Mouse (Mus musculus): ENCODE results near the gene Fancg.

Fancg gene

GRCm38 (mm10) chr4:43032501-43032900, 22.2 kb upstream of the Fancg start:
- no peak for DNase-seq

DNA sequence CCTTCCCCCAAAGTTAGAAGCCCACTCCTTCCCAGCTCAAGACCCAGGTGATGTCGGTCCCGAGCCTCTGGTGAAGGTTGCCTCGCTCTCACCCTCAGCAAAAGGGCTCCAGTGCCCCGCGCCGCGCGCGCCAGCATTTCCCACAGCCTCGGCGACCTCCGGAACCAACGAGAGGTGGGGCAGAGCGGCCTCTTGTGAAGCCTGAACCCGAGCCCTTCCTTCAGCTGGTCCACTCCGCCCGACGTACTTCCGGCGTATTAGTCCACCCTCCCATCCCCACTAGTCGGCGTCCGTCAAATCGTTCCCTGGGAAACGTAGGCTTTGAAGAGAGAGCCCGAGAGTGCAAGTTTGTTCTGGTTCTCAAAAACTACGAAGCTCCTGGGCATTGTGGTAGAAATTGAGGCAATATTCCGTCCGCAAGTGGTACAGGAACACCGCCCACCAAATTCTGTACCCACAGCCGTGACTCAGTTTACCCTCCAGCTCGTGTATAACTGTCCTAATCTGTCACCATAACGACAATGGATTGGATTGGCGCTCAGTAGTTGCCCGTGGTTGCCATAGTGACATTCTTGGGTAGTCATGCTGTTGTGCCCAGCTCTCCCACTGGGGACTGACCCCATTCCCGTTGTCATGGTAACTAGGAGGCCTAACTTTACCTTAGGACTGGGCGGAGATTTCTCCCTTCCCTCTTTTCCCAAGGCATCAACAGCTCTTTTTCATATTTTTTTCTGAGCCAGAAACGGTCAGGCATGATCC, 21.1 kb upstream of the Fancg start, which contains the start of gene Stoml2:
Gene Stoml2, minus strand, starts transcription at position 474 of the 759 bp plus-strand sequence.
- peak; percentile 93 to 94 for DNase-seq

DNA sequence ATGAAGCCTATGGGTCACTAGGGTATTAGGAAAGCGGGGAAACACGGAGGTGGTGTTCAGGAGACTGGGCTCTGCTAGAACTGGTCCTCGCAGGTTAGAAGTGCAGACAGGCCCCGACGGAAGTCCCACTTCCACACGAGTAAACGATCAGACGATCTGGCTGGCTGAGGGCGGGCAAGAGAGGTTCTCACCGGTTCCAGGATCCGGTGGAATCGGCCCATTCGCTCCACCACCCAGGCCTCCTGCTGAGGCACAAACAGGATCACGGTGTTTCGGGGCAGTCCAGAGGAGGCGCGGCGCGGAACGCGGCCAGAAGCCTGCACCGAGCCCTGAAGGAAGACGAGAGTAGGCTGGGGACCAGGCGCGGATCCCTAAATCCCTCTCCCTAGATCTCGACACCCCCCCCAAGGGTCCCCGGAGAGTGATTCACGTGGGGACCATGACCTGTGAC, 20.5 kb upstream of the Fancg start:
- no peak for DNase-seq

DNA sequence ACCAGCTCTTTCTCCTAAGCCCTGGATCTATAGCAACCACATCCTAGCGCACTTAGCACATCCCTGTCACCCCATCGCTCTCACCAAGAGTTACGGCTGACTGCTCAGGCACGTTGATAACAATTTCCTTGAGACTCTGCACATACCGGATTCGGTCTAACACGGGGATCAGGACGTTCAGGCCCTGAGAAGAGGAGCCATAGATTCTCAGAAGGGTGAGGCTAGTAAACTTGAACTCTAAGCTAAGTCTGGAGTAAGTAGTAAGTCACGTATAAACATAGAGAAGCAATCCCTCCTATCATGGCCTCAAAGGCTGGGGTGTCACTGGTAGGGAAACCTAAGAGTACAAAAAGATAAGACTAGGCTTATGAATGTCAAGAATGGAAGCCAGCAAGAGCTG, 20.0 kb upstream of the Fancg start:
- DNase-seq, result no peak

- DNase-seq, result no peak
Observed at GRCm38 (mm10) chr4:43029749-43030148, 19.4 kb upstream of the Fancg start.

DNA sequence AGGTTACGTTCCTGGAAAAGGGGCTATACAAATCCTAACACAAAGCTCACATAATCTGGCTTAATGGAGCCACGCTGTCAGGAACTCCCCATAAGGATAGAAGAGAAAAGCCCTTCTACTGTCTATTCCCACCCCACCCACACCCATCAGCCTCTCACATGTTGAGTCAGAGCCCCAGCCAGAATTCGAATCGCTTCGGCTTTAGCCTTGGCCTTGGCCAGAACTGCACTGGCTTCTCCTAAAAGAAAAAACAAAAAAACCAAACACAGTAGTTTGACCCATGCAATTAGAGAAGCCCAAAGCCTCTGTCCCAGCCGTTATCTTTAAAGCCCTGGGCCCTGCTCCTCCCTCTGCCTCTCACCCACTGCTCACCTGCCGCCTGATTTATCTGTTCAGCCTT, 18.8 kb upstream of the Fancg start:
- no peak for DNase-seq

DNA sequence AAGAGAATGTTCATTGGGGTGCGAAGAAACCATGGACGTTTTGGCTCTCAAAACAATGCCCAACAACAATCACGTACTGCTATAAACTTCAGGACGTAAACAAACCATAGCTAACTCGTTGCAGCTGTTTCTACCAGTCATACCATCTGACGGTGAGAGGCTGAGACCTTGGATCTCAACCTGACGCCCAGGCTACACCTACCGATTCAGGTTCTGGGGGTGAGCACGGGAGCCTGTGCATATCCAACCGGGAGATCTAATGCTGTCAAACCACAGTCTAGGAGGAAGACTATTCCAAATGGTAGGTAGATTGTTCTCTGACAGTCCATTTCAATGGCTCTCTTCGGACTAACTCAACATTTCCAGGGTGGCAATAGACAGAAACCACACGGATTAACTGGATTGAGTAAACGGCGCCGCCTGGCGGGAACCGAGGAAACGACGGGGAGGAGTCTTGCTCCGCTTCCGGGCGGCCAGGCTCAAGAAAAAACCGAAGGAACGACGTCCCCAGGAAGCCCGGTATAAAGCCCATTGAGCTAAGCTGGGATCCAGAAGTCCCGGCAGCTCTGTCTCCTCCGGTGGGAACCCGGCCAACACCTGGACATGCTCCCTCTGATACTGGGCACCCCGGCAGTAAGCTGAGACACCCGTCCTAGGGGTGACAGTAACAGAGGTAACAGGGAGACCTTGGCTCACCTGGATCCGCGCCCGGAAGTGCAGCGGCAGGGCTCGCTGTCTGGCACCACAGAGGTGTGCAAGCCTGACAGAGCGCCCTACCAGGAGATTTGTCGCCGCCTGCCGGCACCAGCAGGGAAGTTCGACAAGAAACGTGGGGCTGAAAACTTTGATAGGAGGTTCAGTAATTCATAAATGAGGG, 15.0 kb upstream of the Fancg start, which contains the start of gene Pigo:
Gene Pigo, minus strand, starts transcription at position 736 of the 877 bp plus-strand sequence.
- DNase-seq, result peak; percentile 94 to 96

GRCm38 (mm10) chr4:43024673-43025072, 14.4 kb upstream of the Fancg start:
- DNase-seq, result no peak

GRCm38 (mm10) chr4:43021341-43021740, 11.0 kb upstream of the Fancg start:
- DNase-seq, result no peak

GRCm38 (mm10) chr4:43020876-43021275, 10.6 kb upstream of the Fancg start:
- DNase-seq, result no peak

DNA sequence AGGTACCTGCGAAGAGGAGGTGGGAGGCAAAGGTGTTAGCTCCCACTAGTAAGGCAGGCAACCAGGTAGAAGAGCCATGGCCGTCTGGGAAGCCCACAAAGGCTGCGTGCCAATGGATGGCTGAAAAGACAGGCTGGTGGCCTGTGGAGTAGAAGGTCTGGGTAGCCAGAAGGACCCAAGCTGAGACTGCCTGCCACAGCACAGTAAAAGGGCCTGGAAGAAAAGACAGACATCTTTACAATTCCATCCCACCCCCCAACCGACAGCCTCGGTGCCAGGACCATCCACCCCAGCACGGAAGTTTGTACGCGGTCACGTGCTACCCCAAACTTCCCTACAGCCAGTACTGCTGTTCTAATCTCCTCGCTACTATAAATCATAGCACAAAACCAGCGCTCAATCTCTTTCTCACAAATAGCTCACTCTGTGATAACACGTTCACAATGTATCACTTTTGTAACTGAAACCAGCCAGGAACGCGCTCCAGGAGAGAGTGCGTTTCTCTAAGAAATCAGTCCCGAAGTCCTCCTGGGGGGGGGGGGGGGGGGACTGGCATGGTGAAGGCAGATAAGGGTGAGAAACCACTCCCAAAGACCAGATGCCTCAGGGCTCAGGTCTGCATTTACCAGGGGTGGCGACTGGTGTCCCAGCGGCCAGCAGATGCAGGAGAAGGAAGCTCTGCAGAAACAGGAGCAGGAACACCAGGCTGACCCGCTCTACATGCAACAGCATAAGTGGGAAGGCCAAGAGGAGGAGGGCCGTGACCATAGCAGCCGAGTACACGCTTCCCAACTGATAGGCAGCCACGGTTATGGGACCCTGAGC, 9.5 kb upstream of the Fancg start:
- DNase-seq, result no peak

GRCm38 (mm10) chr4:43019176-43019575, 8.9 kb upstream of the Fancg start:
- no peak for DNase-seq

- no peak for DNase-seq
Observed at GRCm38 (mm10) chr4:43018156-43018555, 7.8 kb upstream of the Fancg start.

GRCm38 (mm10) chr4:43012091-43012490, 1.8 kb upstream of the Fancg start:
- DNase-seq, result no peak

- DNase-seq, result peak in 1 of 2 experiments; percentile 39
Observed at GRCm38 (mm10) chr4:43005765-43006164, 4.5 kb downstream of the Fancg start.

DNA sequence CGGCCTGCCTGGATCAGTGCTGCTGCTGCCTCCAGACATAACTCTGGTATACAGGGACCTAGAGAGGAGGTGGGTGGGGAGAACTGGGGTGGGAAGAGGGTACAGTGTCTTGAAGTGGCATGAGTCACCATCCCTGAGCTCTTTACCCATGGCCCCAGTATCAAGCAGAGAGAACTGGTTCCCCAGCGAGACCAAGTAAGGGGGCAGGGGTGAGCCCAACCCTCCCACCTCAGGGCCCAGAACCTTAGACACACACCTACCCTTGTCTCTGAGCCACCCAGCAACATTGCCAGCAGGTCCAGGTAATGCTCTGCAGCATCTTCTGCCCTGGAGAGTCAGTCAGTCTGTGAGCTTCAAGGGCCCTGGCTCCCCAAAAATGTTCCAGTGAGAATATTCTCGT, 5.4 kb downstream of the Fancg start:
- DNase-seq, result no peak

GRCm38 (mm10) chr4:43002756-43003439, 7.4 kb downstream of the Fancg start:
- DNase-seq, result no peak

GRCm38 (mm10) chr4:43001272-43001671, 9.0 kb downstream of the Fancg start:
- no peak for DNase-seq

- DNase-seq, result peak; percentile 99 to 100
Observed at GRCm38 (mm10) chr4:43000141-43000986, 9.9 kb downstream of the Fancg start, which contains the start of gene Vcp. TSS of gene Vcp (minus strand) at chr4:43000507.

- DNase-seq, result peak; percentile 79 to 87
Observed at GRCm38 (mm10) chr4:42999451-43000140, 10.7 kb downstream of the Fancg start.
